Mouse (Mus musculus): ENCODE results near the gene Snrnp27. TPM values are rescaled to one million over a fixed set of nuclear protein-coding genes. Genes with fewer than 3 reads are reported as not detected.

Gene Snrnp27
- 124 and 134 TPM in 2 replicates for polyA plus RNA-seq (2016; fragmentation: Nextera tagmentation; extraction: Ambion mirVana)

- WGBS: 3% methylated on average over 36 of the region's 36 CpGs
- peak; percentile 94 for DNase-seq (ENCODE audit: low spot score)
- H3K27ac ChIP-seq (replicated peaks): peak within 1 kb of the TSS; percentile 86
These were observed at the start of gene Snrnp27 for GRCm38 (mm10) chr6:86683872-86684654. Snrnp27 (minus strand) TSS chr6:86684522.

DNA sequence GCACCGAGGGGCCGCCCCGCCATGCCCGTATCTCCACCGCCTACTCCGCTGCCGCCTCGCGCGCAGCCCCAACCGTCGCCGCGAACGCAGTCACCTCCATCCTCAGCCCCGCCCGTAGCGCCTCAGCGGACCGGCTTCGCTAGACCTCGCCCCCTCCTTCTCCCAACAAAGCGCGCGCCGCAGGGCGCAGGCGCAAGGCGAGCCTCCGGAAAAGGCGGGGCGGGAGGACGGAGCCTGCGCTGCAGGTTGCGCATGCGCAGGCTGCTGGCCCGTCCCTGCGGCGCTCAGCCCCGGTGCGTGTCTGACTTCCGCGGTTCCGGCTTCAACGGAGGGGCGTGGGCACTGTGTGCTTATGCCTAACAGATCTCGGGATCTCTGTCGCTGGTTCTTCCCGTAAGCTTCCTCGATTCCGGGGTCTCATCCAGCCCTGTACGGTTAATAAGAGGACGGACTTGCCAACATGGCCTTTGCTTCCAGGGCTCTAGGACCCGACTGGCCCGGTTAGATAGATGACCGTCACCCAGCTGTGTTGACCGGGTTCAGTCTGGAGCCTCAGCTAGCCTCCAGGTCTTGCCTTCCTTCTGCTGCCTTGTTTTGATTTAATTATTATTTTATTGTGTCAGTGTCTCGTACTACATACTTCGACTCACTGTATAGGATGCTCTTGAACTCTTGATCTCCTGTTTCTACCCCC lies 49.0 kb upstream of the Snrnp27 start, which contains the start of gene Gmcl1:
Gene Gmcl1, minus strand, starts transcription at position 201 of the 694 bp plus-strand sequence.
- WGBS: under 1% methylated on average over 59 of the region's 59 CpGs
- H3K4me1 ChIP-seq: peaks cover 24% of the 10 kb centered on the region
- peak within 1 kb of the TSS; percentile 91 for H3K27ac ChIP-seq (replicated peaks)
- H3K9me3 ChIP-seq: no peaks in the 10 kb centered on the region
- H3K36me3 ChIP-seq (replicated peaks): no peaks in the 10 kb centered on the region
- peak within 1 kb of the TSS; percentile 71 for H3K4me3 ChIP-seq
- peak; percentile 97 for DNase-seq (ENCODE audit: low spot score)
- no peaks in the 10 kb centered on the region for H3K27me3 ChIP-seq (replicated peaks; ENCODE audit: low read depth, poor library complexity, severe bottlenecking)

More at GRCm38 (mm10) chr6:86683872-86684654, at the start of gene Snrnp27:
- Histone ChIP-seq H3K36me3 (replicated peaks) (peaks cover 43% of the 10 kb centered on the region), H3K27me3 (replicated peaks; ENCODE audit: low read depth, poor library complexity, severe bottlenecking) (no peaks in the 10 kb centered on the region), H3K4me1 (peaks cover 14% of the 10 kb centered on the region), H3K9me3 (no peaks in the 10 kb centered on the region), H3K4me3 (peak within 1 kb of the TSS; percentile 75)

- WGBS: under 1% methylated on average over 62 of the region's 62 CpGs
- Histone ChIP-seq H3K27me3 (replicated peaks; ENCODE audit: low read depth, poor library complexity, severe bottlenecking) (no peaks in the 10 kb centered on the region), H3K36me3 (replicated peaks) (peaks cover 4% of the 10 kb centered on the region), H3K9me3 (no peaks in the 10 kb centered on the region), H3K4me3 (peak overlapping the region; percentile 71), H3K27ac (replicated peaks) (peak overlapping the region; percentile 91), H3K4me1 (peaks cover 24% of the 10 kb centered on the region)
- DNase-seq (ENCODE audit: low spot score): no peak
These were observed 48.2 kb upstream of the Snrnp27 start for GRCm38 (mm10) chr6:86732276-86733173.

DNA sequence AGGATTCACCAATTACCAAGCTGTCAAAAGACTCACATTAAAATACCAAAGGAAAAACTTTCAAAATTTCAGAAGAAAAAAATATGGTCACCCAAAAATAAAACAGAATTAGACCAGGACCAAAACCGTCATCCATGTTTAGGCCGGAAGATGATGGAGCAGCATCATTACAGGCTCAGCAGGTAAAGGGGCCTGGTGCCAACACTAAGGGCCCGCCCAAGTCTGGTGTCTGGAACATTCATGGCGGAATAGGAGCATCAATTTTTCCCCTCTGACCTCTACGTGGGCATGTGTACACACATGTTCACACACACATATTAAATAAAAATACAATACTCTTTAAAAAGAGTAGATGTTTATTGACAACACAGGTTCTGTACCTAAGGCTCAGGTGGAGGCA lies 44.4 kb upstream of the Snrnp27 start:
- 93% methylated on average over 5 of the region's 5 CpGs for WGBS
- DNase-seq (ENCODE audit: low spot score): no peak
- H3K4me3 ChIP-seq: no peak overlapping the region
- H3K27me3 ChIP-seq (replicated peaks; ENCODE audit: low read depth, poor library complexity, severe bottlenecking): no peaks in the 10 kb centered on the region
- peaks cover 17% of the 10 kb centered on the region for H3K36me3 ChIP-seq (replicated peaks)
- H3K27ac ChIP-seq (replicated peaks): no peak overlapping the region
- H3K9me3 ChIP-seq: no peaks in the 10 kb centered on the region
- peaks cover 15% of the 10 kb centered on the region for H3K4me1 ChIP-seq

- Histone ChIP-seq H3K4me3 (no peak overlapping the region), H3K27me3 (replicated peaks; ENCODE audit: low read depth, poor library complexity, severe bottlenecking) (no peaks in the 10 kb centered on the region), H3K4me1 (no peaks in the 10 kb centered on the region), H3K9me3 (no peaks in the 10 kb centered on the region), H3K27ac (replicated peaks) (no peak overlapping the region), H3K36me3 (replicated peaks) (peaks cover 53% of the 10 kb centered on the region)
- WGBS: 83% methylated on average over 3 of the region's 3 CpGs
- DNase-seq (ENCODE audit: low spot score): no peak
These were observed 37.7 kb upstream of the Snrnp27 start for GRCm38 (mm10) chr6:86721977-86722376.

GRCm38 (mm10) chr6:86708072-86708774 lies 23.9 kb upstream of the Snrnp27 start:
- H3K4me1 ChIP-seq: no peaks in the 10 kb centered on the region
- 89% methylated on average over 4 of the region's 4 CpGs for WGBS
- peaks cover 74% of the 10 kb centered on the region for H3K36me3 ChIP-seq (replicated peaks)
- no peak overlapping the region for H3K4me3 ChIP-seq
- DNase-seq (ENCODE audit: low spot score): no peak
- H3K27ac ChIP-seq (replicated peaks): no peak overlapping the region
- H3K9me3 ChIP-seq: no peaks in the 10 kb centered on the region
- H3K27me3 ChIP-seq (replicated peaks; ENCODE audit: low read depth, poor library complexity, severe bottlenecking): no peaks in the 10 kb centered on the region

DNA sequence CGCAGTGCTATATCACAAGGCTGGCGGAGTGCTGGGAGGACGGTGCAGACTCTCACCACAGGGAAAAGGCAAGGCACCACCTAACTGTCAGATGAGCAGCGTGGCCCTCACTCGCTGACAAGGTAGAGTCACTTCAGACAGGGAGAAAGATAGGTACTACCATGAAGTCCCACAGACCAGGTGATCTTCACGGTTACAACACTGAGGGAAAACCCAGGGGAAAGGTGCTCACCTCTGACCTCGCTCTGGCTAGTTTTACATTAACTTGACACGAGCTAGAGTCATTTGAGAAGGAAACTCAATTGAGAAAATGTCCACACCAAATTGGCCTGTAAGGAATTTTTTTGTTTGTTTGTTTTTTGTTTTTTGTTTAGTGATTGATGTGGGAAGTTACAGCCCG lies 18.3 kb upstream of the Snrnp27 start:
- 89% methylated on average over 9 of the region's 9 CpGs for WGBS
- H3K27ac ChIP-seq (replicated peaks): no peak overlapping the region
- H3K36me3 ChIP-seq (replicated peaks): peaks cover 89% of the 10 kb centered on the region
- no peaks in the 10 kb centered on the region for H3K4me1 ChIP-seq
- no peak overlapping the region for H3K4me3 ChIP-seq
- no peak for DNase-seq (ENCODE audit: low spot score)
- H3K27me3 ChIP-seq (replicated peaks; ENCODE audit: low read depth, poor library complexity, severe bottlenecking): no peaks in the 10 kb centered on the region
- H3K9me3 ChIP-seq: no peaks in the 10 kb centered on the region

- H3K27me3 ChIP-seq (replicated peaks; ENCODE audit: low read depth, poor library complexity, severe bottlenecking): no peaks in the 10 kb centered on the region
- whole genome bisulfite sequencing: 85% methylated on average over 6 of the region's 6 CpGs
- no peak overlapping the region for H3K4me3 ChIP-seq
- H3K9me3 ChIP-seq: no peaks in the 10 kb centered on the region
- DNase-seq (ENCODE audit: low spot score): no peak
- no peak overlapping the region for H3K27ac ChIP-seq (replicated peaks)
- H3K36me3 ChIP-seq (replicated peaks): peaks cover 74% of the 10 kb centered on the region
- no peaks in the 10 kb centered on the region for H3K4me1 ChIP-seq
These were observed 13.6 kb upstream of the Snrnp27 start for GRCm38 (mm10) chr6:86697903-86698302.

- whole genome bisulfite sequencing: 91% methylated on average over 10 of the region's 10 CpGs
- peaks cover 60% of the 10 kb centered on the region for H3K36me3 ChIP-seq (replicated peaks)
- no peak for DNase-seq (ENCODE audit: low spot score)
- H3K27ac ChIP-seq (replicated peaks): no peak overlapping the region
- H3K4me1 ChIP-seq: no peaks in the 10 kb centered on the region
- H3K4me3 ChIP-seq: no peak overlapping the region
- H3K9me3 ChIP-seq: no peaks in the 10 kb centered on the region
- no peaks in the 10 kb centered on the region for H3K27me3 ChIP-seq (replicated peaks; ENCODE audit: low read depth, poor library complexity, severe bottlenecking)
These were observed 11.9 kb upstream of the Snrnp27 start for GRCm38 (mm10) chr6:86696213-86696612.

GRCm38 (mm10) chr6:86694465-86694864 lies 10.1 kb upstream of the Snrnp27 start:
- no peaks in the 10 kb centered on the region for H3K4me1 ChIP-seq
- no peaks in the 10 kb centered on the region for H3K9me3 ChIP-seq
- H3K36me3 ChIP-seq (replicated peaks): peaks cover 59% of the 10 kb centered on the region
- H3K27ac ChIP-seq (replicated peaks): no peak overlapping the region
- DNase-seq (ENCODE audit: low spot score): peak; percentile 62
- no peak overlapping the region for H3K4me3 ChIP-seq
- H3K27me3 ChIP-seq (replicated peaks; ENCODE audit: low read depth, poor library complexity, severe bottlenecking): no peaks in the 10 kb centered on the region

DNA sequence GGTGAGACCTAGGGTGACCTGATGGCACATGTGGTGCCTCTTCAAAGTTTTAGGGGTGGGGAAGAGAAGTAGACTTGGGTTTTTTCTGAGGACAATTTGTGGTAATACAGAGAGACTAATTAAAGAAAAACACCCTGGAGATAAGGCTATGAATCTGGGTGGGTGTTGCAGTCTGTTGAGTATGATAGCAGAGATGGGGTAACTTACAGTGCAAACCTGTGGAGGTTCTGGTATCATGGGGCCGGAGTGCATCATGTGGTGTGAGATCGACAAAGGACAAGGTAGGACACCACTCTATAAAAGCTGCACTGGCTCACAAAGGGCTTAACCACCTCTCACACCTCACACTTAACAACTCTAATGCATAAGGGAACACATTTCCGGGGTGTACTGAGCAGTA lies 5.3 kb upstream of the Snrnp27 start:
- H3K27me3 ChIP-seq (replicated peaks; ENCODE audit: low read depth, poor library complexity, severe bottlenecking): no peaks in the 10 kb centered on the region
- 92% methylated on average over 3 of the region's 3 CpGs for WGBS
- no peak for DNase-seq (ENCODE audit: low spot score)
- H3K27ac ChIP-seq (replicated peaks): no peak overlapping the region
- H3K4me1 ChIP-seq: peaks cover under 1% of the 10 kb centered on the region; the same call in 1 of the 2 replicates
- H3K4me3 ChIP-seq: no peak overlapping the region
- no peaks in the 10 kb centered on the region for H3K9me3 ChIP-seq
- peaks cover 25% of the 10 kb centered on the region for H3K36me3 ChIP-seq (replicated peaks)

DNA sequence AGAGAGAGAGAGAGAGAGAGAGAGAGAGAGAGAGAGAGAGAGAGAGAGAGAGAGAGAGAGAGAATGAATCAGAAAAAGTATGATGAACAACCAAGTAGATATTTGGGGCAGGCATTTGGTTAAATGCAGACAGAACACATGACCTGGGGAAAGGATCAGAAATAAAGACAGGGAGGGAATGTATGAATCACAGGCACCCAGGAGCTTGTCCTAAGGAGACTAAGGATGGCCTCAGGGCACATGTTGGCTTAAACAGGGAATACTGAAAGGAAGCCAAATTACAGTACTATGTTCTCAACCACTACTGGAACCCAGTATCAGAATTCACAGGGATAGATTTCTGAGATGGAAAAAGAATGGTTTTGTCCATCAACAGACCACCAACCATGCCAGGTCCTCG lies 2.6 kb upstream of the Snrnp27 start:
- no peaks in the 10 kb centered on the region for H3K27me3 ChIP-seq (replicated peaks; ENCODE audit: low read depth, poor library complexity, severe bottlenecking)
- 68% methylated on average over 1 of the region's 1 CpGs for WGBS
- no peak for DNase-seq (ENCODE audit: low spot score)
- no peak overlapping the region for H3K4me3 ChIP-seq
- peaks cover 14% of the 10 kb centered on the region for H3K4me1 ChIP-seq
- H3K27ac ChIP-seq (replicated peaks): no peak overlapping the region
- peaks cover 32% of the 10 kb centered on the region for H3K36me3 ChIP-seq (replicated peaks)
- no peaks in the 10 kb centered on the region for H3K9me3 ChIP-seq
